Mouse (Mus musculus) brain, embryonic 14.5 days (tissue): ENCODE data around the gene Resp18.

Experiments used
- CTCF ChIP-seq: fragments of 200-500 bp; IDR thresholded peaks from 2 replicates; pipeline ENCODE4 v1.5.1; 2012; ENCODE audit warnings: inconsistent platforms, mild to moderate bottlenecking, moderate library complexity, borderline replicate concordance; ENCODE audit not compliant: insufficient read depth, insufficient read length; ENCODE audit errors: extremely low read depth
- POLR2A ChIP-seq: fragments of 200-500 bp; IDR thresholded peaks from 2 replicates; pipeline ENCODE4 v1.6.1; 2012; ENCODE audit warnings: mild to moderate bottlenecking, inconsistent platforms, borderline replicate concordance; ENCODE audit not compliant: poor library complexity, insufficient read depth, insufficient read length, severe bottlenecking; ENCODE audit errors: extremely low read depth

DNA sequence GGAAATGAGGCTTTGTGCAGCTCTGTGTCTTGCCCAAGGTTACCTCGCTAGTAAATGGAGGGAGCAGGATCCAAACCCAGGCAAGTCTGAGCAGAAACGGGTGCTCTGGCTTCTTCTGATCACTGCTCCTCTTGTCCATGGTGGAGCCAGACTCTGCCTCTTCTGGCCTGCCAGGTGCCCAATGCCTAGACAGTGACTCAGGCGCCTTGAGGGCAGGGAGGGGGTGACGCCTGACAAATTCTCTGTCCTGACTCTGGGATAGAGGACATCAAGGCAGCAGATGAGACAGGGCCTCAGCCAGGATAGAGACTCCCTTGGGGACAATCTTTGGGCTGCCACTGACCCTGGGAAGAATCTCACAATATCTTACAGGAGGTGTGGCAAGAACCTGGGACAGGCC is 47.0 kb downstream of the Resp18 start:
- TF ChIP-seq POLR2A (no peak), CTCF (no peak)
